Mouse (Mus musculus) brown adipose tissue, adult 24 weeks (tissue): Measurements from ENCODE around the gene Gtf2i. TPM values are rescaled to one million over a fixed set of nuclear protein-coding genes. Genes with fewer than 3 reads are reported as not detected.

Source experiments
- H3K27ac ChIP-seq: fragments of 200-500 bp; replicated peaks from 2 replicates; pipeline ENCODE4 v1.5.1; 2012; ENCODE audit warnings: low read depth, mild to moderate bottlenecking, low read length
- H3K4me1 ChIP-seq: fragments of 200-500 bp; 2 replicates; pipeline ENCODE4 v1.6.1; 2012; ENCODE audit warnings: low read length, mixed read lengths; ENCODE audit not compliant: control insufficient read depth, insufficient read depth, insufficient read length
- H3K4me3 ChIP-seq: fragments of 200-500 bp; 2 replicates; pipeline ENCODE4 v1.5.1; 2012; ENCODE audit warnings: low read depth, mild to moderate bottlenecking, low read length, moderate library complexity; ENCODE audit not compliant: insufficient read depth
- polyA plus RNA-seq: library from polyadenylated mRNA; stranded (reverse); fragments of >200 nt; gene quantifications from 2 replicates; pipeline ENCODE4 v1.2.4, GENCODE M21; 2012; ENCODE audit not compliant: missing spikeins, insufficient read depth, insufficient read length

Gene Gtf2i
- polyA plus RNA-seq, 1 experiment = 75.9 TPM

DNA sequence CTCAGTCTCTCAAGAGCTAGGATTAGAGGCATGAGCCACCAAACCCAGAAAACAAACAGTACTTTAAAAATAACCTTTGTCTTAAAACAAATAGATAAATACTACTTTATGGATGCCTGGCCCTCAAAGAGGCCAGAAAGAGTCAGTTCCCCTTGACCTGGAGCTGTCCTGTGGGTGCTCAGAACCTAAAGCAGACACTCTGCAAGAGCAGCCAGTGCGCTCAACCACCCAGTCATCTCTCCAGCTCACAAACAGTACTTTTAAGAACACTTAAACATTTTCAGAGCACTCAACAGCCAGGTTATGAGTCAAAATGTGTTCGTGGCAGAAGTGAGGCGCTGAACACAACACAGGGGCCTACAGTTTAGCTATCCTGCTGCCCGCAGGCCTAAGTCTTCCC is 63.5 kb downstream of the Gtf2i start:
- Histone ChIP-seq H3K4me3 (no peak overlapping the region), H3K4me1 (no peaks in the 10 kb centered on the region), H3K27ac (no peak overlapping the region)

DNA sequence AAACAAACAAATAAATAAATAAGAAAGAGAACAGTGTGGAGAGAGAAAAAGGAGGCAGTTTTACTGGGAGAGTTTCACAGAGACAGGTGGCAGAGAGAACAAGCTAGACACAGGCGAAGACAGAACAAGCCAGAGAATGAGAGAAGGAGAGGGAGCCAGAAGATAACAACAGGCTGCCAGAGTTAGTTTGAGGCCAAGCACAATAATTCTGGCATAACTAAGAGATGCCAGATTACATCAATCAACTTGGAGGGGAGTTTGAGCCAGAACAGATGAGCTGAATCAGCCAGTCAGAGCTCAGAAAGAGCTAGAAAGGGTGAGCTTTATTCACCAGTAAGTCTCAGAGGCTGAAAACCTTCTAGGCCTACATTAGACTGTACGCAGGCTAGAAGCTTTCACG is 64.0 kb downstream of the Gtf2i start:
- Histone ChIP-seq H3K4me1 (no peaks in the 10 kb centered on the region), H3K27ac (no peak overlapping the region), H3K4me3 (no peak overlapping the region)

DNA sequence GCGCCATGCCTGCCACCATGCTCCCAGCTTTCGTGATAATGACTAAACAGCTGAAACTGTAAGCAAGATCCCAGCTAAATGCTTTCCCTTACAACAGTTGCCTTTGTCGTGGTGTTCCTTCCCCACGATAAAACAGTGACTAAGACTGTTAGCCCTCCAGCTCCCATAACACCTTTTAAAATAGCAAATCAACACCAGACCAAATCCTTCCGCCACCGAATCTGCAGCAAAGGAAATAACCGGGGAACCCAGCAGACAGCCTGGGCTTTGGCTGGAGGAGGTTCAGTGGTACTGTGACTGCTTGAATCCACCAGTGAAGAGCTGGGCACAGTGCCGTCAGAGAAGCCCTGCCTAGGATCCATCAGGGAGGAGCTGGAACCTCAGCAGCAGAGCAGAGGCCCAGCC is 65.3 kb downstream of the Gtf2i start:
- Histone ChIP-seq H3K4me3 (no peak overlapping the region), H3K4me1 (no peaks in the 10 kb centered on the region), H3K27ac (no peak overlapping the region)

DNA sequence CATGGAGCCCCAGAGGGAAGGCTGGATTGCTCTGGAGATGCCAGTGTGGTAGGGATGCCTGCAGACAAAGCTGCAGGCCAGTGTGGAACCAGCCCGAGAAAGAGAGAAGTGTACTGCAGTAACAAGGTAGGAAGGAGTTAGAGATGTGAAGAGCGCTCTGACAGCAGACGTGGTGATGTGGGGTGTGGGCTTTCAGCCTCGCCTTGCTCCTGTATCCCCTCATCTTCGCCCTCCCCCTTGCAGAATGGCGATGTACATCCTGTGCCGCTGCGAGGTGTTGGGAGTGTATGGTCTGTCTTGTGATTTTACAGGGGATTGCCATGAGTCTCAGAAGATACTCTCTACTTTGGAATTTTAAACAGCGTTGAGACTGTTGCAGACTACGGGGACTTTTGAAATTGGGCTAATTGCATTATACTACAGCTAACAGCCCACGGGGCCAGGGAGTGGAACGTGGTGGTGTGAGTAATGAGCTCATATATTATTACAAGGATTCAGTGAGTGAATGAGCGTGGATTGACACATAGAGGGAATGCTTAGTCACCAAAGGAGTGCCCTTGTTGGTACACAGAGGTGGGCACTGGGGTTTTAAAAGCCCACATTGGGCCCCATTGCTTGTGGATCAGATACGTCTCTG is 65.8 kb downstream of the Gtf2i start:
- Histone ChIP-seq H3K27ac (no peak overlapping the region), H3K4me3 (no peak overlapping the region), H3K4me1 (no peaks in the 10 kb centered on the region)

DNA sequence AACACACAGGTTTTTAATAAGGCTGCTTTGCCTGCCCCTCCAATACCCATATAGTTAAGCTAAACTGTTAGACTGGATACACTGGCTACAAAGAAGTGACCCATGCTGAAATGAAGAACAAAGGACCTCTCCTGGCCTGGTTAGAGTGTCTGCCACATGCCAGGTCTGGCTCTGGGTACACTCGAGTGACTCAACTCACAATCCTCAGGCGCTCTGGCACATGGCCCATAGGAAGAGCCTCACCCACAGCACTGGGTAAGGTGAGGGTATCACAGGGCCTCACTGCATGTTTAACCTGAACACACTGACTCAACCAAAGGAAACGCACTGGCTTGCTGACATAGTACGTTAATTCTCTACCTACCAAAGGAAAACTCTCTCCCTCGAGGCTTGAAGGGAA is 68.4 kb downstream of the Gtf2i start:
- Histone ChIP-seq H3K4me3 (no peak overlapping the region), H3K4me1 (no peaks in the 10 kb centered on the region), H3K27ac (no peak overlapping the region)

DNA sequence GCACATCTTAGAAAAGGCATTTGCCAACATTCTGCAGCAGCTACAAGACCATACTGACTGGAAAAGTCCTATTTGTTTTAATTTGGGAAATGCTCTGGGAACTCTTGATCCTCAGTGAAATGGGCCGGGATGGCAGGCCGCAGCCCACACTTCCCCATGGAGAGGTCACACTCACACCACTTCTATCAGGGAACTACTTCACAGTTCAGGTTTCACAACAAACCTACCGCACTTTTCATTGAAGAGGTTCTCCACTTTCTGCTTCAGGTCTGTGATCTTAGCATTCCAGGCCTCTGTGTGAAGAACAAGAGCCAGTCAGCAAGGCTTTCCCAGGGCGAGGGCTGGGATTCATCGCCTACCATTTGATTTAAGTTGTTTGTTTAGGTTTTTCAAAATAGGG is 69.7 kb downstream of the Gtf2i start:
- no peak overlapping the region for H3K4me3 ChIP-seq
- no peaks in the 10 kb centered on the region for H3K4me1 ChIP-seq
- no peak overlapping the region for H3K27ac ChIP-seq

DNA sequence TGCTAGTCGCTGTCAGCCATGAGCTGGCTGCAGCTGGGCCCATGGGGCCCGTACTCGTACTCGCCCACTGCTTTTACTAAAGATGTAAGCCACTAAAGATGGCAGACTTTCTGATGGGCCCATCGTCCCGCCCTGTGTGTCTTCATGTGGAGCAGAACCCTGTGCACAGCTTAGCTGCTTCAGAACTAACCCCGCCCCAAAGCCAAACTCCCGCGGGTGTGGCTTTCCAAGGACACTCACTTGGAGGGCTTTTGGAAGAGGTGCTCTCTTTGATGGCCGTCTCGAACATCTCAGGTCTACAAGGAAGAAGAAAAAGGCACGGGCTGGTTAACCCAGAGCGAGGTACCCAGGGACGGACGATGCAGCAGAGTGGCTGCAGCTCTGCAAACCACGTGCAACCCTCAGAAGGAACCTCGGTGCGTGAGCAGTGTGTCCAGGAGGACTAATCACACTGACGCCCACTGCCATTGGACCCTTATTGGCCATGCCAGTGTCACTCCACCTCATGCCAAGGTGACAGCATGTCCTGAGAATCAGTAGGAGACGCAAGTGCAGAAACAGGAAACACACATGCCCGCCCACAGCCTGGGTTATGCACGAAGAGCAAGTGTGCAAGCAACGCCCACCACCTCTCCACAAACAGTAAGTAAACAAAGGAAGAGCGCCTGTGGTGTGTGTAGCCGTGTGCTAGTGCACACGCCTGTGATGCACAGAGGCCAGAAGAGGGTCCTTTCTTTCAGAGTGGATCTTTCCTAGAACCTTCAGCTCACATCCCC is 70.7 kb downstream of the Gtf2i start:
- no peaks in the 10 kb centered on the region for H3K4me1 ChIP-seq
- no peak overlapping the region for H3K27ac ChIP-seq
- no peak overlapping the region for H3K4me3 ChIP-seq

DNA sequence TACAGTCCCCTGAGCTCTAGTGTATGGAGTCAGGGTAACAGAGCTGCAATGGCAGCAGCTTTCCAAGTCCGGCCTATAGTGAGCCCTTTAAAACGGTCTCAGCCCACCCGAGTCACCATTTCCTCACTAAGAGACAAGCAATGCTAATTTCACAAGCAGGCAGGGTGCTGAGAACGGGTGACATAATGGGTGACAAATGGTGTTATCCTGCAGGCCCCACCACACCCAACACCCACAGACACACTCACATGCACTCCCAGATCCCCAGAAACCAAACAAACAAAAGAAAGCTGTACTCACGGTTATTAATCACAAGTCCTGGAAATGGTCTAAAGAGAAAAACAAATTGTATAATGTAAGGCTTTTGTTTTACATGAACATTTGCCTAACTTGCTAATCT is 72.7 kb downstream of the Gtf2i start:
- no peaks in the 10 kb centered on the region for H3K4me1 ChIP-seq
- no peak overlapping the region for H3K27ac ChIP-seq
- no peak overlapping the region for H3K4me3 ChIP-seq

DNA sequence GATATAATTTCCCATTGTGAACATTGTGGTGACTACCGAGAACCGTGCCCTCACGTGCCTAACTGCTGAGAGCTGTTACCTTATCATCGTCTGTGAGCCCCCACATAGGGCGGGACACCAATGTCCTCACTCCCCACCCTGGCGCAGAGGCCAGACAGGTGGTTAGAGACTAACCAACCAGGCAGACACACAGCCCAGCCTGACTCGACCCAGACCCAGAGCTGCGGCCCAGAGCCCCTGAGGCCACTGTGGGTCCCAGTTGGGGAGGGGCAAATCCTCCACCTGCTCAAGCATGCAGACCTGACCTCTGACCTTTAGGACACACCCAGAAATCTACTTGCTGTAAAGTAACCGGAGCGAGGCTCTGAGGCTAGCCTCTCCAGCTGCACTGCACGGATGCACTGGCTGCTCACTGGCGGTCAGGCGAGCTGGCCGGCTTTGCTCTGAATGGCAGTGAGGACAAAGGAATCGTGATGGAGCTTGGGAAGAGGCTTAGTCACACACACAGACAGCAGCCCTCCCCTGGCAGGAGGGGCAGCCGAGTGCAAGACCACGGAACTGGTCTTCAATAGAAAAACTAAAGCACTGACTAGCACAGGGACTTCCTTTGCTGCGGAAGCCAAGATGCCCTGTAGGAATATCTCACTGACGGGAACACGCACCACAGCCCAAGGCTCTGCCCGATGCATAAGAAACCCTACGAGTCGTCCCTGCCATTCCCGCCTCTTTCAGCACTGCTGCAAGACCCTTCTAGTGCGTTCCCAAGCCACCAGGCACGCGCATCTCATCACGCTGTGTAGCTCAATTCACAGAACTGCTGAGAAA is 76.4 kb downstream of the Gtf2i start:
- no peak overlapping the region for H3K4me3 ChIP-seq
- H3K4me1 ChIP-seq = peaks cover 5% of the 10 kb centered on the region; the same call in 1 of the 2 replicates
- H3K27ac ChIP-seq = no peak overlapping the region

DNA sequence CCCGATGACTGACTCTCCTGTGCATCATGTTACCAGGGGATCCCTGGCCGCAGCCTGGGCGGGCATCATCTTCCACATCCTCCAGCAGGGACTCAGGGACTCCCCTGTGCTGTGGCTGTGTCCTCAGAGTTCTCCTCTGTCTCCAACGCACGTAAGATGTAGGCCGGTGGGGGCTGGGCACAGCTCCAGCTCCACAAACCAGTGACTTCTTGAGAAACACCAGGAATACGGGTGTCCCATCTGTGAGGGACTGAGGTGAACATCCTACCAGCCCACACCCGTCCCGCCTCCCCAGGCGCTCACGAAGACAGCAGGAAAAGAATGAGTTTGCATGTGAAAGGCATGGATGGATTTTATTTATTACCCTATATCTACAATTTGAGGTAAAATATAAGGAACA is 77.1 kb downstream of the Gtf2i start:
- Histone ChIP-seq H3K4me3 (no peak overlapping the region), H3K27ac (no peak overlapping the region), H3K4me1 (peaks cover 7% of the 10 kb centered on the region; the same call in 1 of the 2 replicates)

DNA sequence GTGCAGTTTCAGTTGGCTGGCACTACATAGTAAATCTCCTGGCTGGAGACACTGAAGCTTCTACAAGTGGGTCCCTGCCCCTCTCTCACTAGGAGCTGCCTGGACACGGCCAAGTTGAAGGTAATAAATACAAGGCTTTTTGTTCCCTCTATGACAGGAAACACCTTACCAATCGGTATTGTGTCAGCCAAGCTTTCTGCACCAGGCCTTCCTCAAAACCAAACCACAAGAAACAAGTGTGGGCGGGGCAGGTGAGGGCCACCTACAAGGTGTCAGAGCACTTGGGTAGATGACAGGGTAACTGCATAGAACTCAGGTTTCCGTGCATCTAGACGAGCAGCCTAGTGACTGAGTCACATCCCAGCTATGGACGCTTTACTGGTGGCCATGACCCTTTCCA is 77.8 kb downstream of the Gtf2i start:
- Histone ChIP-seq H3K27ac (no peak overlapping the region), H3K4me3 (no peak overlapping the region), H3K4me1 (peaks cover 12% of the 10 kb centered on the region; the same call in 1 of the 2 replicates)

DNA sequence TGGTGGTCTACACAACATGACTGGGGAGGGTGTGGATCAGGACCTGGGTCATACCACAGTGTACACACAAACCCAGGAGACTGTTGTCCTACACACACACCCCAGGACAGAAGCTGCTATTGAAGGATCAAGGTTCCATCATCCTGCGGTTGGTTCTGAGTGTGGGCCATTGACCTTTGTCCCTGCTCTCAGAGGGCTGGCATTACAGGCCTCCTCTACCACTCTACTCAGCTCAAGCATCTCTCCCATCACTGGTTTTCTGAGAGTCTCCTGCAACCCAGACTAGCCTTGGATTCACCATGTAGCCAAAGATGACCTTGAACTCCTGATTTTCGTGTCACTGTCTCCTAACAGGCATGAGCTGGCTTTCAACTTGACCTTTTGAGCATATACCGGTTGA is 78.3 kb downstream of the Gtf2i start:
- no peak overlapping the region for H3K27ac ChIP-seq
- no peak overlapping the region for H3K4me3 ChIP-seq

DNA sequence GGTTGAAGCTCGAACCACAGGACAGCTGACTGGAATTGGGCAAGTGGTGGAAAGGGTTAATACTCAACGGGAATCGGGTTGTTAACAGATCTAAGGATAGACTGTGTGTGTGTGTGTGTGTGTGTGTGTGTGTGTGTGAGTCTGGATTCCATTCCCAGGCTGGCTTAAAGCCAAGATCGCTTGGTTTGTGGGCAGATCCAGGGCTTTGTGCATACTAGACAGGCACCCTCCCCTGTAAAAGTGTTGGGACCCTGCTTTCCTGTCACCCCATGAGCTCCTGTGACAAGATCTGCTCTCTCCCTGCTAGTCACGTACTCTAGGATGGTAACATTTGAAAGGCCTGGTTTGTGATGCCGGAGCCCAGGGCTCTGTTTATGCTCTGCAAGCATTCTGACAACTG is 79.4 kb downstream of the Gtf2i start:
- H3K27ac ChIP-seq = no peak overlapping the region
- H3K4me3 ChIP-seq = no peak overlapping the region
- peaks cover 12% of the 10 kb centered on the region; the same call in 1 of the 2 replicates for H3K4me1 ChIP-seq

More for the DNA sequence above, 78.3 kb downstream of the Gtf2i start:
- H3K4me1 ChIP-seq = peaks cover 12% of the 10 kb centered on the region; the same call in 1 of the 2 replicates

DNA sequence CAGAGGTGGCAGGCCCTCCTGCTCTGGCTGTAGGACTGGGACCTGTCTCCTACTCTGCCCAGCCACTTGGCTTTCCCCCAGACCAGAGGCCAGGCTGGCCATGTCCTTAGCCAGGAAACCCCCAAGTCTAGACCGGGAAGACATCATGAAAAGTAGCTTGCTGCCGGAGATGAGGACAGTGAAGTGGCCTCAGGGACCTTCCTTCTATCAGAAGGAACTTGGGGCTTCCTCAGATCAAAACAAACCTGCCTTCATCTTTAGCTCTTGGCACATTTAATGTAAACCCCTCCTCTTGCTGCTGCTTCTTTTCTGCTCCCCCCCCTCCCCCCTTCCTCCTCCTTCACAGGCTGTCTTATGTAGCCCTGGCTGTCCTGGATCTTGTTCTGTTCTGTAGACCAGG is 80.4 kb downstream of the Gtf2i start:
- Histone ChIP-seq H3K4me1 (peaks cover 12% of the 10 kb centered on the region; the same call in 1 of the 2 replicates), H3K27ac (0 out of 2 replicates have a peak overlapping the region, but pooled peaks have one; percentile 20), H3K4me3 (no peak overlapping the region)

DNA sequence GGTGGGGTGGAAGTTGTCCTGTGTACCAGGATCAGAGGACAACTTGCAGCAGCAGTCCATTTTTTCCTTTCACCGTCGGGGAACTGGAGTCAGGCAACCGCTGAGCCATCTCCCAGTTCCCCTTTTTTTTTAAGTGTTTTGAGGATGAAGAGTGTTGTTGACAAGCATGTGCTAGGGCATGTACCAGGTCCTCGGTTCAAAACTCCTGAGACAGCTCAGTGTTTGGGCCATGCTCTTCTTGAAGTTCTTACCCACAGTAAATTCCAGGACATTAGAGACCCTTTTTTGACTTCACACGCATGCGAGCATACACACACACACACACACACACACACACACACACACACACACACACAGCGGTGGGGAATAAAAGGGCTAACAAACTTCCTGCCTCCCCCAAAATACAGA is 81.3 kb downstream of the Gtf2i start:
- H3K27ac ChIP-seq = peak overlapping the region; percentile 45
- H3K4me1 ChIP-seq = peaks cover 12% of the 10 kb centered on the region; the same call in 1 of the 2 replicates
- H3K4me3 ChIP-seq = no peak overlapping the region
